Mouse (Mus musculus) ZHBTc4 (cell line): ENCODE data around the gene D630003M21Rik.

ENCODE experiments used
- DNase-seq: peaks from one replicate; pipeline ENCODE4 v3.0.0-alpha.2; 2011; ENCODE audit warnings: low read depth, low spot score

D630003M21Rik gene

DNA sequence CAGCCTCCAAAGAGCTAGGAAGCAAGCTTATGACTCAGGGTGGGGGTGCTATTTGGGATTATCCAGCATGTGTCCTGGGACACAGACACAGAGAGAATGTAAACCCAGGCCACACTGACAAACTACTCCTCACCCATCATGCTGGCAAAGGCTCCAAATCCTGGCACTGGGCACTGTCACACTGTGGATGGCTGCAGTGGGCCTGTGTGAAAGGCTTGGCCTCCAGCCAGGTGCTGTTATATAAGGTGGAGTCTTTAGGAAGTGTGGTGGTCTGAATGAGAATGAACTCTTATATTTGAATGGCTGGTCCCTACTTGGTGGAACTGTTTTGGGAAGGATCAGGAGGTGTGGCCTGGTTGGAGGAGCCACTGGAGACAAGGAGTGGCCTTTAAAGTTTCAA, 7.7 kb upstream of the D630003M21Rik start:
- no peak for DNase-seq

DNA sequence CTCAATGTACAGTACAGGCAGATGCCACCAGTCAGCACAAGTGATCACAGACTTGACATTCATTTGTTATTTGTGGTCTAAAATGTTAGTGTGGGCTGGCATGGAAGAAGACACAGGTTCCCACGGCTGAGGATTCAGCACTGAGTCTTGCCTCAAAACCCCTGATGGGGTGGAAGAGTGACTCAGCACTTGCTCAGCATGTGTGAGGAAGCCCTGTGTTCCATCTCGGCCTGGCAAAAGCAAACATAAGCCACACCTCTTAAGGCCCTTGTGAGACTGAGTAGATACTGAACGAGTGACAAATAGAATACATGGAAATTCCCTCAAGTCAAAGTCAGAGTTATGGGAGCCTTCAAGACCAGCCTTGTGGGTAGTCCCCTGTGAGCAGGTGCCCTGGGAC, 4.1 kb upstream of the D630003M21Rik start:
- DNase-seq = no peak

DNA sequence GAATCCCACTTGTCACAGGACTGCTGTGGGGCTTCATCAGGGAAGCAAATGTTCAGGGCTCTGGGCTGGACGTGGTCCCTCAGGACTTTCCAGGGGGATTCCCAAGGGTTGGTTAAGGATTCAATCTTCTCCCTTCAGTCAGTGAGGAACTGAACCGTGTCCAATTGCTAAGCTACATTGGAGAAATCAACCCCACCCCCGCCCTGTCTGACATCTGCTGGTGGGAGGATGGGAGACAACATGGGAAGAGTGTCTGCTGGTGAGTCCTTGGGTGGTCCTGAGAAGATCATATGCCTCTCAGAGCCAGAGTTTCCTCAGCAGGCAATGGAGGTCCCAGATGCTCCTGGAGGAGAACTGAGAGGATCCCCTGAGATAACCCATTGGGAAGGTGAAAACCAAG, 3.4 kb upstream of the D630003M21Rik start:
- DNase-seq = no peak

DNA sequence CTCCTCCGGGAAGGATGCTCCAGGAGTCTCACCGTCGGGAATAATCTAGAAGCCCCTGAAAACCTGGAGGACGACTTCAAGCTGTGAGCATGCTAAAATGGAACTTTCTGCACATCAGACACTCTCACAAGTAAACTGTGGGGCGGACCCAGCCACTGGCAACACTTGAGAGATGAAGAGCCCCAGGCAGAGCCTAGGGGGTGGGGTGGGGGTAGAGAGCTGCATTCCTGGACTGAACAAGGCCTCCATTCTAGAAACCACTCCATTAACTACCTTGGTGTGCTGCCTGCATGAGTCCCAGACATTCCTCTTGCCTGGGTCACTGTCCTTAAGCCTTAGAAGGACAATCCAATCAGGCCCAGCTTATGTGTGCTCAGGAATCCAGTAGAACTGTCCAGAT, 2.0 kb upstream of the D630003M21Rik start:
- peak; percentile 74 for DNase-seq

DNA sequence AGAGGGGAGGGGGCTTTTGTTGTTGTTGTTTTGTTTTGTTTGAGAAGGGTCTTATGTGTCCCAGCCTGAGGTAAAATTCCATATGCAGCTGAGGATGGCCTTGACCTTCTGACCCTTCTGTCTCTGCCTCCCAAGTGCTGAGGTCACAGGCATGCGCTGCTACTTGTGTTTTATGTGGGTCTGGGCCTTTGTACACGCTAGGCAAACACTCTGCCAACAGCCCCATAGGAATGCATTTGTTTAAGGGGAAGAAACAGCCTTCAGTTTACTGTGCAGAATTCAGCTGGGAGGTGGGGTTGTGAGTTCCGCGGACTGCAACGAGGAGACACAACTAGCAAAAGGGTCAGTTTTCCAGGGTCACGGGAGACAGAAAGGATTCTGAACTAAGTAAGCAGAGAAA, 1.6 kb upstream of the D630003M21Rik start:
- peak; percentile 22 for DNase-seq

DNA sequence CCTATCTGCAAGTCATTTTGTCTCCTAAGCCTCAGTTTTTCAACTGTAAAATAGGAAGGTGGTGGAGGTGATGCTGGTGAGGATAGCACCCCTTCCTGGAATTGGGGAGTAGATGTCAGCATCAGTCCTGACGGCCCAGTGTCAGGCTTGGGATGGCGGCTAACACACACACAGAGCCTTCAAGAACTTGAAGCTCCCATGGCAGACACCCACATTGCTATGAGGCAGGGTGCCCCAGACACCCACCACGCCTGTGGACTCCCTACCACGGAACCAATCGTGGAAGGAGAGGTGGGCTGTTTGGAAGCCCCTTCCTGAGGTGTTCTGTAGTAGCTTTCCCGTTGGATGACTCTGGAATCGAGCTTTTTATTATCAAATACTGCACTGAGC, 476 bp upstream of the D630003M21Rik start:
- no peak for DNase-seq

DNA sequence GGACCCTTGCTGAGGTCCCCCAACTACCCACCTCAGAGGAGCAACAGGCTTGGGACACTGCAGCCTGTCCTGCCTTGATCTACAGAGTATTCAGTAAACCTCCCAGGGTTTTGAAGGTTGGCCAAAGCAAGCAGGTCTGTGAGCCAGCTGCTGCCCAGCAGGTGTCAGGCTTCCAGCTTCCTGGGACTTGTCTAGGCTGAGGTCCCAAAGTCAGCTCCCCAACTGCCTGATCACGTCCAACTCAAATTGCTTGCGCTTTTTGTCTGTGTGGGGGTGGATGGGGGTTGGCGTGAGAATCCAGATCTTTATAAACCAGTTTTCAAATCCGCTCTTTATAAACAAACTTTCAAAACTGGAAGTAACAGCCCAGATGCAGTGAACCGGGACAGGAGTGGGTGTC, 3.7 kb downstream of the D630003M21Rik start:
- DNase-seq = peak; percentile 34

DNA sequence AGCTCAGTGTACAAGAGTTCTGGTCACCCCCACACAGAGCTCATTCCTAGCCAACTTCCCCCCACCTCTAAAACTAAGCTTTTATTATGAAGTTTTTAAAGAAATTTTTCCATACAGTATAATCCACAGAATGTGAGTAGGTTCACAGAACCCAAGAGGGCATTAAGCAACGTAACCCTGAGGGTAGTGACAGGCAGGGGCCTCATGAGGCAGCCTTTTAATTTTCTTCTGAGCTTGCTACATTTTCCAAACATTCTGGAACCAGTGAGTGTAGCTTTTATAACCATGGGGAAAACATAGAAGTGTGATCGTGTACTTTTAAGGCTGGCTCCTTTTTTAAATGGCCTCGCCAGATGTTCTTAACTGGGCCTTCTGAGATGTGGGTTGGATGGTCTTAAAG, 5.5 kb downstream of the D630003M21Rik start:
- no peak for DNase-seq

DNA sequence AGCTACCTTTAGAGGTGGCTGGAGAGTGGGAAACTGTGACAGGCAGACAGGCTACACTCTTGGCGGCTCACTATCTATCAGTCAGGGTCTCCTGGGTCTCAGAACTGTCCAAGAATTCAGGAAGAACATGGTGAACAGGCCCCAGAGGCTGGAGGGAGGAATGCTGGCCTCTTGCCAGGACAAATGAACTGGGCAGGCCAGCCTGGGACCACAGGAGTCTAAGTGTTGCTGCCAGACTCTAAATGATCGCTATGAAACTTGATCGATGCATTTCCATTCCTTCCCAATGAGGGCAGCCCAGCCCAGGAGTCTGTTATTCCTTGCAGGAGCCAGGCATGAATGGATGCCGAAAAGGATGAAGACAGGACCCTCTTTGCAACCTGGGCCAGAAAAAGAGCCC, 6.4 kb downstream of the D630003M21Rik start:
- no peak for DNase-seq

DNA sequence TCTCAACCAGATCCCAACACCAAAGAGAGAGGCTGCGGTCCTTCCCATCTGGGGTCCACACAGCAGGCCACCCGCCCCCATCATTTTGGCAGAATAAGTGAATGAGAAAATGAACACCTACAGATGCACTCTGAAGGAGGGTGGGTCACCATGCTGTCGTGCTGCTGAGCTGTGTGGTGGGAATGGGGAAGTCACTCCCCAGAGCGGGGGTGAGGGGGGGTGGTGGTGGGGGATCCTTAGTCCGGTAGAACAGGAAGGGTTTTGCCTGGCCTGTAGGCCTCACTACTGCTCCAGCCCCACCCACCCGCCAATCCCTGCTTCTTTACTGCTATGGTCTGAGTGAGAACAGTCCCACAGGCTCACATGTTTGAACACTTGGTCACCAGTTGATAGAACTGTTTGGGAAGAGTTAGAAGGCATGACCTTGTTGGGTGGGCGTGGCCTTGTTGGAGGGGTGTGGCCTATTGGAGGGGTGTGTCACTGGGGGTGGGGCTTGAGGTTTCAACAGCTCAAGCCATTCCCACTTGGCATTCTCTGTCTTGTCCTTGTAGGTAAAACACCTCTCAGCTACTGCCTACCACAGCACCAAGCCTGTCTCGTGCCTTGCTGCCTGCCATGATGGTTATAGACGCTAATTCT, 7.5 kb downstream of the D630003M21Rik start:
- peak; percentile 69 for DNase-seq

DNA sequence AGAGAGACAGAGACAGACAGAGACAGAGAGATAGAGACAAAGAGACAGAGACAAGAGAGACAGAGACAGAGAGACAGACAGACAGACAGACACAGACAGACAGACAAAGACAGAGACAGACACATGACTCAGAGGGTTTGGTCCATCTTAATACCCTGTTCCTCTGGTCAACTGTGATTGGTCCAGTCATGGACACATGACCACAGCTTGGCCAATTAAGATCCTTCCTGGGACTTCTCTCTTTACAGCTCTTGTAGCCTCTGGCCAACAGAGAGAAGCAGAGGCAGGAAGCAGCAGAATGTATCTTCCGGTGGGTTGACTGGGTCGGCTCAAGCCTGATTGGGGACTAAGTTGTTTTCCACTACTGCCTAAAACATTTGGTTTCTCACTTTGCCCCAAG, 9.5 kb downstream of the D630003M21Rik start:
- no peak for DNase-seq

DNA sequence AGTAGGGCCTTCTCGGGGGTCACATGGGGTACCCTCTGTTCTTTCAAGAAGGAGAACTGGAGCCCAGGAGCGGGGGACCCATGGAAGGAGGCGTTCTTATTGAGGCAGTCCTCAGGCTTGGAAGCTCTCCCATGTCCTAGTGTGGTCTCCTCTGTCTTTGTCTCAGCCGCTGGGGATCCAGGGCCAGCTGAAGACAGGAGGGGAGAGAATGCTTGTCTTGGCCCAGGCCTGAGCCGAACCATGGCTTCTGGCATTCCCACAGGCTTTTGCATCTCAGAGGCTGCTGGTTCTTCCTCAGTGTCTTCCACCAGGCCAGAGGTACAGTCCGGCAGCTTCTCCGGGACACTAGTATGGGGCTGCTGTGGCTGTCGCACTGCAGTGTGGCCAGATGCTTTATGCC, 12.5 kb downstream of the D630003M21Rik start:
- DNase-seq = no peak

DNA sequence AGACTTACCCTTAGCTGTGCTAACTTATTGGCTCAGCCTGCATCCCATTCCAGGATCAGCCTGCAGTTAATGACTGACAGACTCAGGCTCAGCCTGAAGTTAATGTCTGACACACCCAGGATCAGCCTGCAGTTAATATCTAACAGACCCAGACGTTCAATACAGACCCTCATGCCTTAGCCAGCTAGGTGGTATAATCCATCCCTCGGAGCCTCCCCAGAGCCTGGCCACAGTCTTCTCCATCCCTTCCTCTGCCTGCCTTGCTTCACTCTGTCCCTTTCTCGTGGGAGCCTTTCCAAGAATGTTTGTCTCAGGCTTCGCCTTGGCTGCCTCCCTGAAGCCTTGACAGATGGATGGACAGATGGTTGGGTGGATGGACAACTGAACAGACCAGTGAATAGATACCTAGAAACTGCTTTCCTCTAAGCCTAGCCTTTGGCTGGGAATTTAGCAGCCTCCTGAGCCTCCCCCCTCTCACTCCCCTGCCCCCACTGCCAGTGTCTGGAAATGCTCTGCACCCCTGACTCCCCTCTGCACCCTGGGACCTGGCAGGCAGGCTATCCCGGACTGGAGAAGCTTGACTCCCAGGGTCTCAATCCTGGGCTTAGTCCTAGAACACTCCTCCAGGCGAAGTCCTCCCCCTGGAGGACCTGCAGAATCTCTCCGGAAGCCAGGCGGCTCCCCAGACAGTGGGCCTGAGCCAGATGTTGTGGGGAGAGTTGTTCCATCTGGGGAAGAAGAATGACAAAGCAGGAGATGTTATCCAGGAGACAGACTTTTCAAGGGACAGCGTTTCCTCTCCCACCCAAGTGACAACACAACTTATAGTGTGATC, 13.5 kb downstream of the D630003M21Rik start:
- DNase-seq = no peak

DNA sequence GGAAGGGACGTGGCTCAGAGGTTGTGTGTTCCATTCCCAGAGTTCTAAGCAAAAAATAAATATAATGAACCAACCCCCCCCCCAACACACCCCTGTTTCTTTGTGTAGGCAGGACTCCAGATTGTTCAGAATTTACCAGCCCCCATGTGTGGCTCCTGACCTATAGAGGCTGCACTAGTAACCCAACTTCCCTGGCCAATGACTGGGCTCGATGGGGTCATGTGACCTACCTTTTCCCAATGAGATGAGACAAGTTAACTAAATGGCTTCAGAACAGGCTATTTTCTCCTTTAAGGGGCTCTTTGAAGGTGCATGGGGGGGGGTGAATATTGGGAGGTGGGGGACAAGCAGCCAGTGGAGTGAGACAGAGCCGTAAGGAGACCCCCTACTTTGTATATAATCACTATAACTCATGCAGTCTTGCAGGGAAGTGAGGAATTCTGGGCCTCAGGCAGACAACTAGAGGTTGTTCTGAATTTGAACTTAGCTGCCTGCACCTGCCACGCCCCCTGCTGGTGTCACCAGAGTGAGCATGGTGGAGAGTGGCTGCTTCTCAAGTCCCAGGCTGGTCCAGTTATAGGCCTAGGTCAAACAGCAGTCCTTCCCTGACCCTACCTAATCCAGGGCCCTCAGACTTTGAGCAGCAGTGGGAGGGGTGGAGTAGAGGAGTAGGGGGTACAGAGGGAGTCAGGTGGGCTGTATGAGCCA, 17.1 kb downstream of the D630003M21Rik start:
- peak; percentile 78 for DNase-seq

DNA sequence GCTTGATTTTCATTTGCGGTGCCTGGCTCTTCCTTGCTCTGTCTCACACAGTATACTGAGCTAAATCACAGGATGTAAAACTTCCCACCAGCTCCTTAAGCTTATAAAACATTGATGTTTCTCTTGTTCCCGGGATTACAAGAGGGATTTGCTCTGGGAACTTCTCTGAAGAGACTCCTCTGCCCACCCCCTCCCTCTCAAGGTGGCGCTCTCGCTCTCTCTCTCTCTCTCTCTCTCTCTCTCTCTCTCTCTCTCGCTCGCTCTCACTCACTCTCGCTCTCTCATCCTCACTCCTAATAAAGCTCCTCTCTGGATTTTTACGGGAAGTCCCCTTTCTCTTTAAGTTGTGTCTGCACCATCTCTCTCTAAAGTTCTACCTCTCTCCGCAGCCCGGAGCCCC, 18.1 kb downstream of the D630003M21Rik start:
- DNase-seq = no peak

DNA sequence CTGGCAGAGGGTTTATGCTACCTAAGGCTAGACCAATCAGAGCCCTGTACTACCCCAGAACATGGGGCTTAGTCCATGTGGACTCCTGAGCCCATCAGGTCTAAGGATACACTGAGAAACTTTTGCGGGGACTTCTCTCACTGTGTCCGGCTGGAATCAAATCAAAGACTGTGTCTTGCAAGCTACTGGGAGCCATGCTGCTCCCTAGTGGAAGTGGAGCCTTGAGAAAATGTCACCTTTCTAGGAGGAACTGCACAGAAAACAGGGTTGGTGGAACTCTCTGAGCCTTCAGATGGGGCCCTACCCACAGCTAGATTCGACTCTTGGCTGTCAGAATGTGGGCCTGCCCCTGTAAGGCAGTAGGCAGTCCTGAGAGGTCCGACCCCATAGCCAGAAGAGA, 18.5 kb downstream of the D630003M21Rik start:
- DNase-seq = peak; percentile 89

DNA sequence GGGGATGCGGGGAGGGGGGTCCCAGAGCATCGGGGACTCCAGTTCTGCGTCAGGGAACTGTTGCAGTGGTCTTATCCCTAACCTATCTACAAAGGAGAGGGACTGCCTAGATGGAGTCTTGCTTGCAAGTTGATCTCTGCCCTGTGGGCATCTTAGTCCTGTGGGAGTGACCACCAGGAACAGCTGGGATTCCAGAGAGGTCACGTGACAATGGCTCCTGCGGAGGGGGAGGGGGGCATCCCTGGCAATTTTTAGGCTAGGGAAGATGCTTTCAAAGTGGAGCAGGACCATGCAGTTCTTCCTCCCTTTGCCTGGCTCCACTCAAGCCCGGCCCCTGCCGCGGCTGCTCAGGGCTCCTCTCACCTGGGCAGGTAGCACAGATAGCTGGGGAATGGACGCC, 19.2 kb downstream of the D630003M21Rik start:
- DNase-seq = no peak

DNA sequence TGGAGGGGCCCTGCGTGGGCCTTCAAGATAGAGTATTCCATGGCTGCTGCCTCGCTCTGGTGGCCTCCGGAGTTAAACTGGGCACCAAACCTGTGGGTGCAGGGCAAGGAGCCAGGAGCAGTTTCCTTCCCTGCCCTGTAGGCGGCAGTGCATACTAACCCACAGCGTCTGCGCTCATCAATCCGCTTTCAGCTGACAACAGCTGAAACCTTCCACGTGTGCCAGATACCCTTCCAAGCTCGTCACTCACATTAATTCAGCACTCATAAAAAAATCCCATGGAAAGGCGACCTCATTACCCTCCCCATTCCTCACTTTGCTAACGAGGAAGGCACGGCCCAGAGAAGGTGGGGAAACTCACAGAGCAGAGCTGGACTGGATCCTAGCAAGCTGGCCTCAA, 21.2 kb downstream of the D630003M21Rik start:
- peak; percentile 83 for DNase-seq

DNA sequence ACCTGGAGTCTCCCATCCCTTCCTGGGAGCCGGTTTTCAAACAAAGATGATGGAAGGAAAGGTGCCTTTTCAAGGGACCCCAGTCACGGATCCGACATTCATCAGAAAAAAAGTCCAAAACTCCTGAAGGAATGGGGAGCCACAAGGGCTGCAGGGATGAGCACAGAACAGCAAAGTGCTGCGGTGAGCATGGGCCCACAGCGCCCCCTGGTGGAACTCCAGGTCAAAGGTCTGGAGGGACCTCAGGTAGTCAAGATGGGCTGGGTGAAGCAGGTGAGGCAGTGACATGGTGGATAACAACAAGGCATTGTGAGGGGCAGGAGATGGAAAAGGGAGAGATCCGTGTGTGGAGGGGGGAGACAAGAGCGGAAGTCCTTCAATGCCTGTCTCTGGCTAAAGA, 24.9 kb downstream of the D630003M21Rik start:
- DNase-seq = peak; percentile 81

DNA sequence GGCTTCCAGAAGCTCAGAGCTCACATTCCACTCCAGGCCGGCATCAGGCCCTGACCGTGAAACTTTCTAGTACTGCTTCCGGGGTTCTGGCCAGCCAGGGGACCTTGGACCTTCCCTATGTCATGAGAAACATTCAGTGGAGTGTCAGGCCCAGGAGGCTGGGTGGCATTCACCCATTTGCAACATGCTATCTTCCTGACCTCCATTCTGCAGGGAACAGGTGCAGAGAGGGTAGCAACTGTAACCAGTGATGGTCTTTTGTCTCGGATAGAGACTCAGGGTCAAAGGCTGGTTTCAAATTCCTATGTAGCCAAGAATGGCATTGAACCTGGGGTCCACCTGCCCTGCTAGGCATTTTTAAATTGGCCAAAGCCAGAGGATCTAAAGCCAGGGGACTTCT, 25.3 kb downstream of the D630003M21Rik start:
- DNase-seq = no peak

DNA sequence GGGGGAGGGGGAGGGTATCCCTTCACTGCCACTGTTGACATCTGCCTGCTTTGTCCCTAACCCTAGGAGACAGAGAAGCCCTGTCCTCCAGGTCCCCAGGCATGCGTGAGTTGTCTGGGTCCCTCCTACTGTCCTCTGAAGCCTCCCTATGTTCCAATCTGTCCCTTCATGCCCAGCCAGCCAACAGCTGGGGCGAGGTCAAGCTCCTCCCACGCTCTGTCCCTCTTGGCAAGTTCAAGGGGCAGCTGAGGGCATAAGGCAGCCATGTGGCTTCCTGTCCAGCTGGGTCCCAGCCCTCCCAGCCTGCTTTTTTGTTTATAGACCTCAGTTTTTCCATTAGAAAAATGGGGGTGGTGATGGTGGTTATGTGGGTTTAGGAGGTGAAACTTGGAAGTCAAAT, 29.7 kb downstream of the D630003M21Rik start:
- no peak for DNase-seq

DNA sequence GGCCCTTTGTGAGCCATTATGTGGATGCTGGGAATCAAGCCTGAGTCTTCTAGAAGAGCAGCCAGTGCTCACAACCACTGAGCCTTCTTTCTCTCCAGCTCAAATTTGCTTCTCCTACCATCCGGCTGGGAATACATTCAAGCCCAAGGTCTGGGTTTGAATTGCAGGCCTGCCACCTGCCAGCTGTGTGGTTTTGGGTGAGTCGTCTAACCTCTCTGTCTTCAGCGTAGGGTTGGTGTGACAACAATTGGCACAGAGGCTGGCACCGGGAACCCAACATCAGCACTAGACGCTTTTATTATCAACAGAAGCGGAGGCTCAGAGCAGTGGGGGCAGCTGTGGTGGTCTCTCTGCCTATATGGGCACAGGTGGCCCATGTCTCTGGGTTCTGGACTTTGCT, 30.2 kb downstream of the D630003M21Rik start:
- no peak for DNase-seq

DNA sequence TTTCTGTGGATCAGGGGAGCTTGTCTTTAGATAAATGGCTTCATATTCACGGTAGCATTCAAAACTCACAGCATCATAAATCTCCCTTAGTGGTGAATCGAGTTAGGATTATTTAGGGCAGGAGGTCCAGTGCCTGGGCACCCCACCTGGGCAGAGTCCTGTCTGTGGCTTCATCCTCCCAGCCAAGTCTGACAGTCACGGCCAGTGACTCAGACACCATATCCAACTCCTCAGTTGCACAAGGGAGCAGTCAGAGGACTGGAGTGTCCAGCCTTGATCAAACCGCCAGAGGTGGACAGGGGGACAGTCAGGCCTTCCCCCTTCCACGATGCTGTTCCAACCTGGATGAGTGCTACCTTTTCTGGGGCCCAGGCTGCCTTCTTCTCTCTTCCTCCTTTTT, 31.1 kb downstream of the D630003M21Rik start:
- DNase-seq = no peak
